Mouse (Mus musculus) heart, embryonic 14.5 days (tissue): ENCODE measurements around the gene Slc17a2. TPM values are rescaled to one million over a fixed set of nuclear protein-coding genes. Genes with fewer than 3 reads are reported as not detected.

Experiments used
- ATAC-seq: fragments of 200-750 bp; cut with Nextera tagmentation; 2 replicates; pipeline ENCODE4 v1.8.0; 2017; ENCODE audit warnings: low read depth, moderate TSS enrichment; ENCODE audit not compliant: insufficient number of reproducible peaks, insufficient read depth, low FRiP score
- H3K27ac ChIP-seq, 2 experiments: fragments of 200-500 bp in 1 of 2; fragments of 300-500 bp in 1 of 2; sonication (generic) in 1 of 2; replicated peaks in 1 of 2; 2 replicates each; pipeline ENCODE4 v1.5.1; 2012 to 2014; ENCODE audit warnings: low read depth in 2 of 2, low read length in 2 of 2, control low read depth in 1 of 2, mild to moderate bottlenecking in 1 of 2, mixed read lengths in 1 of 2; ENCODE audit not compliant: control insufficient read depth in 1 of 2, insufficient read depth in 1 of 2
- H3K27me3 ChIP-seq: fragments of 300-500 bp; sonication (generic); 2 replicates; pipeline ENCODE4 v1.6.1; 2014; ENCODE audit warnings: mild to moderate bottlenecking, low read length, control low read depth; ENCODE audit not compliant: control insufficient read depth, insufficient read depth
- H3K36me3 ChIP-seq: fragments of 300-500 bp; sonication (generic); 2 replicates; pipeline ENCODE4 v1.6.1; 2014; ENCODE audit warnings: mild to moderate bottlenecking, control low read depth, low read length, mixed read lengths; ENCODE audit not compliant: control insufficient read depth, insufficient read depth
- H3K4me1 ChIP-seq, 2 experiments: fragments of 200-500 bp in 1 of 2; fragments of 300-500 bp in 1 of 2; sonication (generic) in 1 of 2; 2 replicates each; pipeline ENCODE4 v1.6.1; 2012 to 2014; ENCODE audit warnings: low read length in 2 of 2, control low read depth in 1 of 2, mixed read lengths in 1 of 2; ENCODE audit not compliant: control insufficient read depth in 2 of 2, insufficient read depth in 2 of 2
- H3K4me2 ChIP-seq: fragments of 300-500 bp; sonication (generic); 2 replicates; pipeline ENCODE4 v1.6.1; 2014; ENCODE audit warnings: mild to moderate bottlenecking, low read length
- H3K4me3 ChIP-seq, 2 experiments: fragments of 200-500 bp in 1 of 2; fragments of 300-500 bp in 1 of 2; sonication (generic) in 1 of 2; 2 replicates each; pipeline ENCODE4 v1.5.1; 2012 to 2014; ENCODE audit warnings: low read length in 2 of 2, mild to moderate bottlenecking in 2 of 2, control low read depth in 1 of 2, low read depth in 1 of 2, moderate library complexity in 1 of 2; ENCODE audit not compliant: control insufficient read depth in 1 of 2, insufficient read depth in 1 of 2
- H3K9ac ChIP-seq: fragments of 300-500 bp; sonication (generic); 2 replicates; pipeline ENCODE4 v1.6.1; 2014; ENCODE audit warnings: mild to moderate bottlenecking, low read length
- H3K9me3 ChIP-seq: fragments of 300-500 bp; sonication (generic); 2 replicates; pipeline ENCODE4 v1.6.1; 2016; ENCODE audit warnings: low read length, control low read depth; ENCODE audit not compliant: control insufficient read depth
- WGBS: fragments of 180-500 bp; shearing (Covaris S2); extraction: QIAGEN DNeasy Blood & Tissue Kit; methylation state at CpG from one replicate; pipeline ENCODE4 v1.1.7; 2014; 5-methylcytosine and 5-hydroxymethylcytosine counted together
- polyA plus RNA-seq: library from polyadenylated mRNA; unstranded; fragments of >200 nt; fragmentation: Nextera tagmentation; extraction: Ambion mirVana; gene quantifications from 2 replicates; pipeline ENCODE4 v1.2.1, GENCODE M21; 2014

Slc17a2 gene
- polyA plus RNA-seq, 1 experiment from 2014 or later: not detected

- Histone ChIP-seq H3K36me3 (no peaks in the 10 kb centered on the region), H3K27me3 (no peaks in the 10 kb centered on the region), H3K9ac (no peak overlapping the region), H3K4me3 (no peak overlapping the region), H3K4me2 (no peak overlapping the region), H3K4me1 (no peaks in the 10 kb centered on the region), H3K9me3 (no peaks in the 10 kb centered on the region), H3K27ac (no peak overlapping the region)
- no peak for ATAC-seq
- WGBS: 80% methylated on average over 5 of the region's 5 CpGs
Measured at GRCm38 (mm10) chr13:23799405-23799804, 7.4 kb upstream of the Slc17a2 start.

GRCm38 (mm10) chr13:23804532-23804931, 2.3 kb upstream of the Slc17a2 start:
- no peak for ATAC-seq
- H3K27me3 ChIP-seq: no peaks in the 10 kb centered on the region
- no peak overlapping the region for H3K4me3 ChIP-seq
- WGBS: 84% methylated on average over 2 of the region's 2 CpGs
- H3K9me3 ChIP-seq: no peaks in the 10 kb centered on the region
- no peaks in the 10 kb centered on the region for H3K4me1 ChIP-seq
- no peak overlapping the region for H3K9ac ChIP-seq
- H3K36me3 ChIP-seq: no peaks in the 10 kb centered on the region
- H3K27ac ChIP-seq: no peak overlapping the region
- H3K4me2 ChIP-seq: no peak overlapping the region

- H3K4me1 ChIP-seq: peaks cover 0 to 6% of the 10 kb centered on the region in 2 experiments; a peak in 2 of 4 replicates
- H3K4me3 ChIP-seq: no peak overlapping the region
- H3K9me3 ChIP-seq: no peaks in the 10 kb centered on the region
- no peaks in the 10 kb centered on the region for H3K36me3 ChIP-seq
- no peak overlapping the region for H3K27ac ChIP-seq
- no peak overlapping the region for H3K9ac ChIP-seq
- H3K4me2 ChIP-seq: no peak overlapping the region
- ATAC-seq: no peak
- WGBS: 71% methylated on average over 2 of the region's 2 CpGs
- no peaks in the 10 kb centered on the region for H3K27me3 ChIP-seq
Measured at GRCm38 (mm10) chr13:23816148-23816547, 9.4 kb downstream of the Slc17a2 start.

- no peak overlapping the region for H3K4me3 ChIP-seq
- no peak overlapping the region for H3K4me2 ChIP-seq
- H3K9me3 ChIP-seq: no peaks in the 10 kb centered on the region
- ATAC-seq: no peak
- H3K4me1 ChIP-seq: no peaks in the 10 kb centered on the region; a peak in 1 of 4 replicates
- WGBS: 58% methylated on average over 4 of the region's 4 CpGs
- no peaks in the 10 kb centered on the region for H3K36me3 ChIP-seq
- H3K27ac ChIP-seq: no peak overlapping the region
- H3K27me3 ChIP-seq: no peaks in the 10 kb centered on the region
- H3K9ac ChIP-seq: no peak overlapping the region
Measured at GRCm38 (mm10) chr13:23820179-23820940, 13.6 kb downstream of the Slc17a2 start.

GRCm38 (mm10) chr13:23822213-23822612, 15.4 kb downstream of the Slc17a2 start:
- Histone ChIP-seq H3K4me3 (no peak overlapping the region), H3K9ac (no peak overlapping the region), H3K27ac (no peak overlapping the region), H3K4me2 (no peak overlapping the region), H3K27me3 (no peaks in the 10 kb centered on the region), H3K4me1 (no peaks in the 10 kb centered on the region; a peak in 1 of 4 replicates), H3K9me3 (no peaks in the 10 kb centered on the region), H3K36me3 (no peaks in the 10 kb centered on the region)
- 13% methylated on average over 3 of the region's 3 CpGs for WGBS
- no peak for ATAC-seq

GRCm38 (mm10) chr13:23826606-23827005, 19.8 kb downstream of the Slc17a2 start:
- no peak overlapping the region for H3K9ac ChIP-seq
- no peaks in the 10 kb centered on the region for H3K36me3 ChIP-seq
- H3K27me3 ChIP-seq: no peaks in the 10 kb centered on the region
- ATAC-seq: no peak
- H3K9me3 ChIP-seq: no peaks in the 10 kb centered on the region
- H3K4me3 ChIP-seq: no peak overlapping the region
- no peak overlapping the region for H3K27ac ChIP-seq
- H3K4me1 ChIP-seq: no peaks in the 10 kb centered on the region; a peak in 1 of 4 replicates
- 60% methylated on average over 3 of the region's 3 CpGs for WGBS
- no peak overlapping the region for H3K4me2 ChIP-seq

- no peaks in the 10 kb centered on the region for H3K27me3 ChIP-seq
- WGBS: 12% methylated on average over 6 of the region's 6 CpGs
- no peak overlapping the region for H3K4me3 ChIP-seq
- no peak overlapping the region for H3K9ac ChIP-seq
- ATAC-seq: no peak
- H3K9me3 ChIP-seq: no peaks in the 10 kb centered on the region
- no peak overlapping the region for H3K4me2 ChIP-seq
- H3K4me1 ChIP-seq: no peaks in the 10 kb centered on the region
- no peaks in the 10 kb centered on the region for H3K36me3 ChIP-seq
- no peak overlapping the region for H3K27ac ChIP-seq
Measured at GRCm38 (mm10) chr13:23833053-23833452, 26.3 kb downstream of the Slc17a2 start.

GRCm38 (mm10) chr13:23834836-23835235, 28.0 kb downstream of the Slc17a2 start:
- Histone ChIP-seq H3K9ac (no peak overlapping the region), H3K9me3 (no peaks in the 10 kb centered on the region), H3K4me3 (no peak overlapping the region), H3K27me3 (no peaks in the 10 kb centered on the region), H3K36me3 (no peaks in the 10 kb centered on the region), H3K27ac (no peak overlapping the region), H3K4me2 (no peak overlapping the region), H3K4me1 (no peaks in the 10 kb centered on the region)
- 90% methylated on average over 5 of the region's 5 CpGs for WGBS
- ATAC-seq: no peak
